Mouse (Mus musculus): ENCODE measurements around the gene Wfs1.
A peak's percentile ranks its signal among the peaks of the same experiment; 100 is the strongest.
"Not testable (repeated sequence)": the region's sequence is repeated elsewhere in the genome, so short reads cannot be mapped to it uniquely, and the experiment has no call there.

Wfs1 gene

GRCm38 (mm10) chr5:36988781-36989624, at the start of gene Wfs1:
Gene Wfs1 (minus strand): TSS chr5:36989205.
- peak; percentile 99 for DNase-seq (ENCODE audit: inconsistent age in 2 of 2, low spot score in 1 of 2)

- DNase-seq (ENCODE audit: inconsistent age in 2 of 2, low spot score in 1 of 2) = peak in 1 of 2 experiments; percentile 5
Observed at GRCm38 (mm10) chr5:37036884-37037283, 47.9 kb upstream of the Wfs1 start.

- peak in 1 of 2 experiments; percentile 31 for DNase-seq (ENCODE audit: inconsistent age in 2 of 2, low spot score in 1 of 2)
Observed at GRCm38 (mm10) chr5:37035896-37036295, 46.9 kb upstream of the Wfs1 start.

- peak in 1 of 2 experiments; percentile 3 for DNase-seq (ENCODE audit: inconsistent age in 2 of 2, low spot score in 1 of 2)
Observed at GRCm38 (mm10) chr5:37035192-37035591, 46.2 kb upstream of the Wfs1 start.

GRCm38 (mm10) chr5:37030753-37031152, 41.7 kb upstream of the Wfs1 start:
- DNase-seq (ENCODE audit: inconsistent age in 2 of 2, low spot score in 1 of 2) = no peak

GRCm38 (mm10) chr5:37029326-37029905, 40.4 kb upstream of the Wfs1 start:
- peak; percentile 64 to 71 for DNase-seq (ENCODE audit: inconsistent age in 2 of 2, low spot score in 1 of 2)

- peak; percentile 58 to 72 for DNase-seq (ENCODE audit: inconsistent age in 2 of 2, low spot score in 1 of 2)
Observed at GRCm38 (mm10) chr5:37028486-37029311, 39.7 kb upstream of the Wfs1 start.

- DNase-seq (ENCODE audit: inconsistent age in 2 of 2, low spot score in 1 of 2) = peak; percentile 87 to 94
Observed at GRCm38 (mm10) chr5:37028104-37028485, 39.1 kb upstream of the Wfs1 start.

GRCm38 (mm10) chr5:37027701-37028100, 38.7 kb upstream of the Wfs1 start:
- no peak for DNase-seq (ENCODE audit: inconsistent age in 2 of 2, low spot score in 1 of 2)

GRCm38 (mm10) chr5:37017222-37017621, 28.2 kb upstream of the Wfs1 start:
- DNase-seq (ENCODE audit: inconsistent age in 2 of 2, low spot score in 1 of 2) = no peak

- peak; percentile 42 to 63 for DNase-seq (ENCODE audit: inconsistent age in 2 of 2, low spot score in 1 of 2)
Observed at GRCm38 (mm10) chr5:37015612-37016310, 26.8 kb upstream of the Wfs1 start.

GRCm38 (mm10) chr5:37010666-37011317, 21.8 kb upstream of the Wfs1 start:
- DNase-seq (ENCODE audit: inconsistent age in 2 of 2, low spot score in 1 of 2) = no peak

GRCm38 (mm10) chr5:37009761-37010160, 20.8 kb upstream of the Wfs1 start:
- DNase-seq (ENCODE audit: inconsistent age in 2 of 2, low spot score in 1 of 2) = not testable (repeated sequence)

- peak; percentile 63 to 91 for DNase-seq (ENCODE audit: inconsistent age in 2 of 2, low spot score in 1 of 2)
Observed at GRCm38 (mm10) chr5:37002001-37002400, 13.0 kb upstream of the Wfs1 start.

GRCm38 (mm10) chr5:37001002-37001401, 12.0 kb upstream of the Wfs1 start:
- DNase-seq (ENCODE audit: inconsistent age in 2 of 2, low spot score in 1 of 2) = no peak

GRCm38 (mm10) chr5:36997996-36998395, 9.0 kb upstream of the Wfs1 start:
- DNase-seq (ENCODE audit: inconsistent age in 2 of 2, low spot score in 1 of 2) = no peak

GRCm38 (mm10) chr5:36996410-36996809, 7.4 kb upstream of the Wfs1 start:
- no peak for DNase-seq (ENCODE audit: inconsistent age in 2 of 2, low spot score in 1 of 2)

GRCm38 (mm10) chr5:36990631-36991350, 1.8 kb upstream of the Wfs1 start:
- no peak for DNase-seq (ENCODE audit: inconsistent age in 2 of 2, low spot score in 1 of 2)

GRCm38 (mm10) chr5:36990196-36990595, 1.2 kb upstream of the Wfs1 start:
- DNase-seq (ENCODE audit: inconsistent age in 2 of 2, low spot score in 1 of 2) = no peak

GRCm38 (mm10) chr5:36989625-36989977, 596 bp upstream of the Wfs1 start:
- DNase-seq (ENCODE audit: inconsistent age in 2 of 2, low spot score in 1 of 2) = peak in 1 of 2 experiments; percentile 38
